ENCODE assay signal across 16 mouse cellular contexts in genomic region chr3:56698941-56699340, GRCm38 (mm10).
DNase-seq lines count a peak whose midpoint lies in the region; ATAC-seq lines count a peak whose summit lies in the region.
"Had no signal": no experiment of that assay in that cellular context is flagged by ENCODE, and none has a peak within 500 bp of the region (broad histone marks: within the 10 kb centered on the region; RNA-seq: fewer than 3 reads in every experiment).

No protein-coding gene starts in this region.

- no peak overlapping the region for H3K9ac ChIP-seq in neural tube, embryonic 11.5 days (ENCODE audit: low read length)
- H3K9ac ChIP-seq in forebrain, embryonic 16.5 days (replicated peaks; ENCODE audit: low read depth, low read length), result no peak overlapping the region
- H3K9ac ChIP-seq in neural tube, embryonic 14.5 days (replicated peaks; ENCODE audit: low read depth, low read length), result no peak overlapping the region
- H3K9ac ChIP-seq: liver, embryonic 14.5 days; stomach, embryonic 15.5 days had no signal

- H3K27ac ChIP-seq in neural tube, embryonic 11.5 days (ENCODE audit: low read depth, low read length), result 0 out of 2 replicates have a peak overlapping the region, but pooled peaks have one; percentile 60
- H3K27ac ChIP-seq in forebrain, embryonic 16.5 days (ENCODE audit: low read length), result peak overlapping the region; percentile 56
- H3K27ac ChIP-seq in midbrain, embryonic 10.5 days (replicated peaks), result peak overlapping the region; percentile 65; the same call in 1 of the 2 replicates
- H3K27ac ChIP-seq in neural tube, embryonic 14.5 days (ENCODE audit: low read depth, low read length), result peak overlapping the region; percentile 82
- H3K27ac ChIP-seq: liver, embryonic 14.5 days; stomach, embryonic 15.5 days had no signal

- H3K4me3 ChIP-seq in neural tube, embryonic 11.5 days (ENCODE audit: low read depth, low read length), result no peak overlapping the region
- H3K4me3 ChIP-seq in forebrain, embryonic 16.5 days (replicated peaks; ENCODE audit: low read length), result no peak overlapping the region
- no peak overlapping the region for H3K4me3 ChIP-seq in midbrain, embryonic 10.5 days
- H3K4me3 ChIP-seq in neural tube, embryonic 14.5 days (ENCODE audit: low read depth, low read length), result no peak overlapping the region
- H3K4me3 ChIP-seq: layer of hippocampus, adult 2 months; stomach, embryonic 15.5 days had no signal

- DNase-seq in neural tube, embryonic 11.5 days (ENCODE audit: low spot score), result no peak
- no peak for DNase-seq in neural tube, embryonic 10.5 days (ENCODE audit: extremely low spot score, low spot score)
- no peak for DNase-seq in midbrain, embryonic 10.5 days (ENCODE audit: low spot score)
- no peak for DNase-seq in embryo, embryonic 10.5 days (ENCODE audit: low spot score)
- DNase-seq in frontal cortex, adult 2 months (ENCODE audit: extremely low spot score in 1 of 2, low spot score in 1 of 2), result no peak
- DNase-seq: heart, postnatal 14 days; lung, postnatal 14 days; thymus, postnatal 14 days had no signal

- no peak overlapping the region for H3K4me2 ChIP-seq in neural tube, embryonic 11.5 days (ENCODE audit: low read depth)
- no peak overlapping the region for H3K4me2 ChIP-seq in forebrain, embryonic 16.5 days (ENCODE audit: low read length)
- no peak overlapping the region for H3K4me2 ChIP-seq in neural tube, embryonic 14.5 days (ENCODE audit: low read depth, low read length)
- H3K4me2 ChIP-seq: stomach, embryonic 15.5 days had no signal

- H3K4me1 ChIP-seq in neural tube, embryonic 11.5 days (ENCODE audit: control insufficient read depth, insufficient read depth, low read length), result peaks cover 7% of the 10 kb centered on the region; the same call in 1 of the 2 replicates
- peaks cover 13% of the 10 kb centered on the region for H3K4me1 ChIP-seq in forebrain, embryonic 16.5 days (replicated peaks; ENCODE audit: control insufficient read depth, insufficient read depth, low read length)
- peaks cover 25% of the 10 kb centered on the region for H3K4me1 ChIP-seq in midbrain, embryonic 10.5 days
- H3K4me1 ChIP-seq in neural tube, embryonic 14.5 days (ENCODE audit: control insufficient read depth, insufficient read depth, low read length), result peaks cover 11% of the 10 kb centered on the region; the same call in 1 of the 2 replicates
- H3K4me1 ChIP-seq: stomach, embryonic 15.5 days had no signal

- H3K27me3 ChIP-seq in neural tube, embryonic 11.5 days (ENCODE audit: control insufficient read depth, insufficient read depth, low read length), result no peaks in the 10 kb centered on the region
- H3K27me3 ChIP-seq in forebrain, embryonic 16.5 days (replicated peaks; ENCODE audit: control insufficient read depth, insufficient read depth, low read length), result no peaks in the 10 kb centered on the region
- H3K27me3 ChIP-seq in midbrain, embryonic 10.5 days (ENCODE audit: low read depth, poor library complexity, severe bottlenecking), result no peaks in the 10 kb centered on the region
- H3K27me3 ChIP-seq in neural tube, embryonic 14.5 days (ENCODE audit: control insufficient read depth, insufficient read depth, low read length), result no peaks in the 10 kb centered on the region
- H3K27me3 ChIP-seq: stomach, embryonic 15.5 days had no signal

- no peaks in the 10 kb centered on the region for H3K36me3 ChIP-seq in neural tube, embryonic 11.5 days (ENCODE audit: control insufficient read depth, insufficient read depth, low read length)
- H3K36me3 ChIP-seq in forebrain, embryonic 16.5 days (ENCODE audit: control insufficient read depth, insufficient read depth), result no peaks in the 10 kb centered on the region
- H3K36me3 ChIP-seq in midbrain, embryonic 10.5 days, result no peaks in the 10 kb centered on the region
- no peaks in the 10 kb centered on the region for H3K36me3 ChIP-seq in neural tube, embryonic 14.5 days (ENCODE audit: control insufficient read depth, insufficient read depth, low read length)
- H3K36me3 ChIP-seq: G1E; stomach, embryonic 15.5 days had no signal

- H3K9me3 ChIP-seq in neural tube, embryonic 11.5 days (ENCODE audit: control insufficient read depth, low read length), result no peaks in the 10 kb centered on the region
- no peaks in the 10 kb centered on the region for H3K9me3 ChIP-seq in forebrain, embryonic 16.5 days (ENCODE audit: control insufficient read depth, low read length)
- H3K9me3 ChIP-seq in midbrain, embryonic 10.5 days (replicated peaks), result no peaks in the 10 kb centered on the region
- no peaks in the 10 kb centered on the region for H3K9me3 ChIP-seq in neural tube, embryonic 14.5 days (ENCODE audit: control insufficient read depth, low read length)
- H3K9me3 ChIP-seq: stomach, embryonic 15.5 days had no signal

- ATAC-seq in neural tube, embryonic 11.5 days (ENCODE audit: insufficient read depth, low FRiP score, low TSS enrichment), result peak; percentile 23; the same call in 1 of the 2 replicates
- ATAC-seq in forebrain, embryonic 16.5 days, result 0 out of 2 replicates have a peak, but pooled peaks have one; percentile 18
- ATAC-seq in neural tube, embryonic 14.5 days (ENCODE audit: low read depth), result no peak
- no peak for ATAC-seq in megakaryocyte-erythroid progenitor cell, adult 5-6 weeks (replicated peaks; ENCODE audit: low FRiP score, low TSS enrichment, poor library complexity, severe bottlenecking)
- ATAC-seq: intestine, postnatal 0 days had no signal

Comparison
In these comparisons a context has a peak if more than half of its experiments do, and no peak if none do; other contexts are left out.
1. ATAC-seq: peak in neural tube, embryonic 11.5 days (single experiment) and forebrain, embryonic 16.5 days (single experiment); none in neural tube, embryonic 14.5 days (single experiment) and megakaryocyte-erythroid progenitor cell, adult 5-6 weeks (single experiment).
2. Peak in every context shown above with its lines, with median percentiles within 50 percentile points of each other: H3K27ac ChIP-seq.